Mouse (Mus musculus) limb, embryonic 11.5 days (tissue): ENCODE results near the gene Hic1. TPM values are rescaled to one million over a fixed set of nuclear protein-coding genes. Genes with fewer than 3 reads are reported as not detected.

ENCODE experiments used
- ATAC-seq: fragments of 200-750 bp; cut with Nextera tagmentation; 2 replicates; pipeline ENCODE4 v1.8.0; 2017; ENCODE audit warnings: low read depth; ENCODE audit not compliant: insufficient number of reproducible peaks, low FRiP score, low TSS enrichment
- DNase-seq: peaks from one replicate; pipeline ENCODE4 v3.0.0-alpha.2; 2015; ENCODE audit warnings: low spot score
- H3K27ac ChIP-seq: fragments of 300-500 bp; sonication (generic); replicated peaks from 2 replicates; pipeline ENCODE4 v1.5.1; 2014; ENCODE audit warnings: low read depth, mild to moderate bottlenecking, low read length
- H3K27me3 ChIP-seq: fragments of 300-500 bp; sonication (generic); 2 replicates; pipeline ENCODE4 v1.6.1; 2014; ENCODE audit warnings: mild to moderate bottlenecking, low read length, mixed read lengths; ENCODE audit not compliant: control insufficient read depth, insufficient read depth
- H3K36me3 ChIP-seq: fragments of 300-500 bp; sonication (generic); 2 replicates; pipeline ENCODE4 v1.6.1; 2014; ENCODE audit warnings: mild to moderate bottlenecking, low read length, moderate library complexity, mixed read lengths; ENCODE audit not compliant: control insufficient read depth, insufficient read depth
- H3K4me1 ChIP-seq: fragments of 300-500 bp; sonication (generic); 2 replicates; pipeline ENCODE4 v1.6.1; 2014; ENCODE audit warnings: low read length, mixed read lengths; ENCODE audit not compliant: control insufficient read depth, insufficient read depth
- H3K4me2 ChIP-seq: fragments of 300-500 bp; sonication (generic); 2 replicates; pipeline ENCODE4 v1.6.1; 2014; ENCODE audit warnings: low read depth, mild to moderate bottlenecking, moderate library complexity; ENCODE audit not compliant: severe bottlenecking
- H3K4me3 ChIP-seq: fragments of 300-500 bp; sonication (generic); 2 replicates; pipeline ENCODE4 v1.5.1; 2014; ENCODE audit warnings: low read depth, low read length
- H3K9ac ChIP-seq: fragments of 300-500 bp; sonication (generic); 2 replicates; pipeline ENCODE4 v1.6.1; 2014; ENCODE audit warnings: mild to moderate bottlenecking, low read length
- H3K9me3 ChIP-seq: fragments of 300-500 bp; sonication (generic); 2 replicates; pipeline ENCODE4 v1.6.1; 2016; ENCODE audit warnings: low read length; ENCODE audit not compliant: control insufficient read depth
- WGBS: fragments of 180-500 bp; shearing (Covaris S2); extraction: QIAGEN DNeasy Blood & Tissue Kit; methylation state at CpG from one replicate; pipeline ENCODE4 v1.1.7; 2014; 5-methylcytosine and 5-hydroxymethylcytosine counted together
- polyA plus RNA-seq: library from polyadenylated mRNA; unstranded; fragments of >200 nt; fragmentation: Nextera tagmentation; extraction: Ambion mirVana; gene quantifications from 2 replicates; pipeline ENCODE4 v1.2.1, GENCODE M21; 2014

Hic1 gene
- polyA plus RNA-seq, 1 experiment from 2014 or later: 4.5 TPM

GRCm38 (mm10) chr11:75133951-75134350 lies 35.4 kb downstream of the Hic1 start:
- H3K27ac ChIP-seq: no peak overlapping the region
- no peaks in the 10 kb centered on the region for H3K27me3 ChIP-seq
- no peak overlapping the region for H3K9ac ChIP-seq
- no peak for ATAC-seq
- H3K4me3 ChIP-seq: no peak overlapping the region
- WGBS: 8% methylated on average over 2 of the region's 2 CpGs
- DNase-seq: peak; percentile 44
- no peaks in the 10 kb centered on the region for H3K36me3 ChIP-seq
- no peaks in the 10 kb centered on the region for H3K9me3 ChIP-seq
- peaks cover 42% of the 10 kb centered on the region for H3K4me1 ChIP-seq
- H3K4me2 ChIP-seq: no peak overlapping the region

- no peaks in the 10 kb centered on the region for H3K27me3 ChIP-seq
- H3K4me1 ChIP-seq: peaks cover 38% of the 10 kb centered on the region
- no peak overlapping the region; the same call in 1 of the 2 replicates for H3K27ac ChIP-seq
- H3K9me3 ChIP-seq: no peaks in the 10 kb centered on the region
- WGBS: 91% methylated on average over 5 of the region's 5 CpGs
- H3K9ac ChIP-seq: no peak overlapping the region
- DNase-seq (no peak), ATAC-seq (no peak)
- H3K4me2 ChIP-seq: no peak overlapping the region
- no peaks in the 10 kb centered on the region for H3K36me3 ChIP-seq
- no peak overlapping the region for H3K4me3 ChIP-seq
These were observed 35.9 kb downstream of the Hic1 start for GRCm38 (mm10) chr11:75133391-75133790.

- H3K9me3 ChIP-seq: no peaks in the 10 kb centered on the region
- H3K4me3 ChIP-seq: no peak overlapping the region
- ATAC-seq: no peak
- no peaks in the 10 kb centered on the region for H3K27me3 ChIP-seq
- WGBS: 90% methylated on average over 5 of the region's 5 CpGs
- no peak overlapping the region for H3K27ac ChIP-seq
- peaks cover 30% of the 10 kb centered on the region for H3K4me1 ChIP-seq
- H3K9ac ChIP-seq: no peak overlapping the region
- DNase-seq: no peak
- no peak overlapping the region for H3K4me2 ChIP-seq
- H3K36me3 ChIP-seq: no peaks in the 10 kb centered on the region
These were observed 37.0 kb downstream of the Hic1 start for GRCm38 (mm10) chr11:75132278-75132677.

- DNase-seq: no peak
- Histone ChIP-seq H3K9me3 (no peaks in the 10 kb centered on the region), H3K27ac (no peak overlapping the region), H3K9ac (no peak overlapping the region), H3K36me3 (no peaks in the 10 kb centered on the region), H3K27me3 (no peaks in the 10 kb centered on the region), H3K4me2 (no peak overlapping the region), H3K4me1 (peaks cover 22% of the 10 kb centered on the region), H3K4me3 (no peak overlapping the region)
- WGBS: 74% methylated on average over 4 of the region's 4 CpGs
- ATAC-seq: no peak
These were observed 38.0 kb downstream of the Hic1 start for GRCm38 (mm10) chr11:75131300-75131699.

GRCm38 (mm10) chr11:75129481-75129880 lies 39.8 kb downstream of the Hic1 start:
- DNase-seq (no peak), ATAC-seq (no peak)
- Histone ChIP-seq H3K4me3 (no peak overlapping the region), H3K4me2 (no peak overlapping the region), H3K27ac (no peak overlapping the region), H3K9ac (no peak overlapping the region), H3K9me3 (no peaks in the 10 kb centered on the region), H3K27me3 (no peaks in the 10 kb centered on the region), H3K4me1 (peaks cover 9% of the 10 kb centered on the region), H3K36me3 (no peaks in the 10 kb centered on the region)
- WGBS: 94% methylated on average over 6 of the region's 6 CpGs

GRCm38 (mm10) chr11:75126384-75126783 lies 42.9 kb downstream of the Hic1 start:
- Histone ChIP-seq H3K9me3 (no peaks in the 10 kb centered on the region), H3K4me2 (no peak overlapping the region), H3K9ac (no peak overlapping the region), H3K4me3 (no peak overlapping the region), H3K27me3 (no peaks in the 10 kb centered on the region), H3K36me3 (no peaks in the 10 kb centered on the region), H3K27ac (no peak overlapping the region), H3K4me1 (no peaks in the 10 kb centered on the region)
- WGBS: 91% methylated on average over 3 of the region's 3 CpGs
- ATAC-seq: no peak
- DNase-seq: no peak

- no peaks in the 10 kb centered on the region for H3K27me3 ChIP-seq
- no peak overlapping the region for H3K27ac ChIP-seq
- no peak overlapping the region for H3K4me2 ChIP-seq
- no peaks in the 10 kb centered on the region for H3K9me3 ChIP-seq
- no peak overlapping the region for H3K9ac ChIP-seq
- H3K4me3 ChIP-seq: no peak overlapping the region
- ATAC-seq (no peak), DNase-seq (no peak)
- WGBS: 93% methylated on average over 2 of the region's 2 CpGs
- H3K4me1 ChIP-seq: no peaks in the 10 kb centered on the region
- no peaks in the 10 kb centered on the region for H3K36me3 ChIP-seq
These were observed 44.9 kb downstream of the Hic1 start for GRCm38 (mm10) chr11:75124406-75124805.

- Histone ChIP-seq H3K9me3 (no peaks in the 10 kb centered on the region), H3K4me2 (no peak overlapping the region), H3K27ac (no peak overlapping the region), H3K27me3 (no peaks in the 10 kb centered on the region), H3K9ac (no peak overlapping the region), H3K4me3 (no peak overlapping the region), H3K4me1 (no peaks in the 10 kb centered on the region), H3K36me3 (no peaks in the 10 kb centered on the region)
- DNase-seq (no peak), ATAC-seq (no peak)
- WGBS: 81% methylated on average over 1 of the region's 1 CpGs
These were observed 48.0 kb downstream of the Hic1 start for GRCm38 (mm10) chr11:75121348-75121747.

GRCm38 (mm10) chr11:75119841-75120240 lies 49.5 kb downstream of the Hic1 start:
- no peak for ATAC-seq
- H3K9ac ChIP-seq: no peak overlapping the region
- H3K27ac ChIP-seq: no peak overlapping the region
- no peak overlapping the region for H3K4me2 ChIP-seq
- no peaks in the 10 kb centered on the region for H3K9me3 ChIP-seq
- no peak for DNase-seq
- H3K36me3 ChIP-seq: no peaks in the 10 kb centered on the region
- H3K4me1 ChIP-seq: no peaks in the 10 kb centered on the region
- H3K27me3 ChIP-seq: no peaks in the 10 kb centered on the region
- 76% methylated on average over 3 of the region's 3 CpGs for WGBS
- no peak overlapping the region for H3K4me3 ChIP-seq
